Mouse (Mus musculus): ENCODE data around the gene Smok3a. TPM values are rescaled to one million over a fixed set of nuclear protein-coding genes. Genes with fewer than 3 reads are reported as not detected.

Gene Smok3a
- not detected in 2 replicates for polyA plus RNA-seq (2012; rRNA removed)

GRCm38 (mm10) chr5:138020961-138021479 lies at the start of gene Smok3a, which contains the start of gene Smok3b:
Gene Smok3a, plus strand, starts transcription at chr5:138021261.
Gene Smok3b, plus strand, starts transcription at chr5:138021429.

GRCm38 (mm10) chr5:137981300-137981699 lies 39.8 kb upstream of the Smok3a start, which contains the start of gene Azgp1:
Gene Azgp1, plus strand, starts transcription at chr5:137981520.

GRCm38 (mm10) chr5:138052894-138053293 lies 31.8 kb downstream of the Smok3a start, which contains the start of gene Smok3c:
Gene Smok3c, plus strand, starts transcription at chr5:138053194.

Other genes with a start within 250 kb of the Smok3a start
- gene Ppp1r35, start 242.4 kb upstream of the Smok3a start, polyA plus RNA-seq (2012; rRNA removed): 33.3 and 51.9 TPM in 2 replicates
- gene Mepce, start 233.6 kb upstream of the Smok3a start, polyA plus RNA-seq (2012; rRNA removed): 9.1 and 12.3 TPM in 2 replicates
- 0.03 and 0.16 TPM in 2 replicates for gene Zcwpw1, start 233.5 kb upstream of the Smok3a start, polyA plus RNA-seq (2012; rRNA removed)
- gene Pilra, start 185.0 kb upstream of the Smok3a start, polyA plus RNA-seq (2012; rRNA removed): 0.38 and 1.1 TPM in 2 replicates
- gene Pilrb1, start 163.2 kb upstream of the Smok3a start, polyA plus RNA-seq (2012; rRNA removed): 1.5 and 2.7 TPM in 2 replicates
- 0.54 and 1.1 TPM in 2 replicates for gene Pilrb2, start 149.4 kb upstream of the Smok3a start, polyA plus RNA-seq (2012; rRNA removed)
- gene Cyp3a13, start 99.6 kb upstream of the Smok3a start, polyA plus RNA-seq (2012; rRNA removed): 0.75 and 0.96 TPM in 2 replicates
- gene Gjc3, start 58.2 kb upstream of the Smok3a start, polyA plus RNA-seq (2012; rRNA removed): 0.04 and 0.17 TPM in 2 replicates
- 0.29 and 0.66 TPM in 2 replicates for gene Azgp1, start 39.7 kb upstream of the Smok3a start, polyA plus RNA-seq (2012; rRNA removed)
- not detected in 2 replicates for gene Smok3b, start 168 bp downstream of the Smok3a start, polyA plus RNA-seq (2012; rRNA removed)
- not detected in 2 replicates for gene Smok3c, start 31.9 kb downstream of the Smok3a start, polyA plus RNA-seq (2012; rRNA removed)
- gene Zkscan1, start 63.8 kb downstream of the Smok3a start, polyA plus RNA-seq (2012; rRNA removed): 0.51 and 0.96 TPM in 2 replicates
- 1.8 and 2.3 TPM in 2 replicates for gene Zscan21, start 95.6 kb downstream of the Smok3a start, polyA plus RNA-seq (2012; rRNA removed)
- gene Zfp113, start 134.5 kb downstream of the Smok3a start, polyA plus RNA-seq (2012; rRNA removed): 0.71 and 4.4 TPM in 2 replicates
- 27.9 and 34.4 TPM in 2 replicates for gene Cops6, start 139.8 kb downstream of the Smok3a start, polyA plus RNA-seq (2012; rRNA removed)
- 14.2 and 21.4 TPM in 2 replicates for gene Ap4m1, start 150.7 kb downstream of the Smok3a start, polyA plus RNA-seq (2012; rRNA removed)
- 11.0 and 11.9 TPM in 2 replicates for gene Mcm7, start 151.2 kb downstream of the Smok3a start, polyA plus RNA-seq (2012; rRNA removed)
- 25.5 and 27.1 TPM in 2 replicates for gene Taf6, start 166.2 kb downstream of the Smok3a start, polyA plus RNA-seq (2012; rRNA removed)
- gene Cnpy4, start 166.2 kb downstream of the Smok3a start, polyA plus RNA-seq (2012; rRNA removed): 0.42 and 0.67 TPM in 2 replicates
- gene Mblac1, start 173.1 kb downstream of the Smok3a start, polyA plus RNA-seq (2012; rRNA removed): 1.9 and 4.5 TPM in 2 replicates
- 0.24 and 0.51 TPM in 2 replicates for gene Nxpe5, start 204.6 kb downstream of the Smok3a start, polyA plus RNA-seq (2012; rRNA removed)
- 86.0 and 110 TPM in 2 replicates for gene Lamtor4, start 234.2 kb downstream of the Smok3a start, polyA plus RNA-seq (2012; rRNA removed)
- 38.2 and 49.6 TPM in 2 replicates for gene BC037034, start 242.8 kb downstream of the Smok3a start, polyA plus RNA-seq (2012; rRNA removed)

Data from stomach, adult 2 months (tissue).